Mouse (Mus musculus) lung, embryonic 15.5 days (tissue): Measurements from ENCODE around the gene 2510009E07Rik. TPM values are rescaled to one million over a fixed set of nuclear protein-coding genes. Genes with fewer than 3 reads are reported as not detected.
"Not testable (repeated sequence)": the region's sequence is repeated elsewhere in the genome, so short reads cannot be mapped to it uniquely, and the experiment has no call there.

Experiments used
- ATAC-seq: fragments of 200-750 bp; cut with Nextera tagmentation; 2 replicates; pipeline ENCODE4 v1.8.0; 2017; ENCODE audit warnings: moderate number of reproducible peaks, borderline replicate concordance; ENCODE audit not compliant: low FRiP score, low TSS enrichment; ENCODE audit errors: extremely low read depth
- H3K27ac ChIP-seq: fragments of 300-500 bp; sonication (generic); 2 replicates; pipeline ENCODE4 v1.5.1; 2015; ENCODE audit warnings: moderate library complexity, mild to moderate bottlenecking, inconsistent platforms
- H3K27me3 ChIP-seq: fragments of 300-500 bp; sonication (generic); 2 replicates; pipeline ENCODE4 v1.6.1; 2015; ENCODE audit warnings: inconsistent platforms
- H3K36me3 ChIP-seq: fragments of 300-500 bp; sonication (generic); 2 replicates; pipeline ENCODE4 v1.6.1; 2015; ENCODE audit warnings: inconsistent platforms
- H3K4me1 ChIP-seq: fragments of 300-500 bp; sonication (generic); 2 replicates; pipeline ENCODE4 v1.6.1; 2015; ENCODE audit warnings: inconsistent platforms
- H3K4me2 ChIP-seq: fragments of 300-500 bp; sonication (generic); 2 replicates; pipeline ENCODE4 v1.6.1; 2015; ENCODE audit warnings: inconsistent platforms, mild to moderate bottlenecking, moderate library complexity
- H3K4me3 ChIP-seq: fragments of 300-500 bp; sonication (generic); 2 replicates; pipeline ENCODE4 v1.5.1; 2015; ENCODE audit warnings: mild to moderate bottlenecking, inconsistent platforms
- H3K9ac ChIP-seq: fragments of 300-500 bp; sonication (generic); 2 replicates; pipeline ENCODE4 v1.6.1; 2015; ENCODE audit warnings: inconsistent platforms
- H3K9me3 ChIP-seq: fragments of 300-500 bp; sonication (generic); 2 replicates; pipeline ENCODE4 v1.6.1; 2016; ENCODE audit warnings: inconsistent platforms
- WGBS: fragments of 180-500 bp; shearing (Covaris S2); methylation state at CpG from one replicate; pipeline ENCODE4 v1.1.7; 2015; 5-methylcytosine and 5-hydroxymethylcytosine counted together
- polyA plus RNA-seq: library from polyadenylated mRNA; unstranded; fragments of >200 nt; fragmentation: Nextera tagmentation; extraction: Ambion mirVana; gene quantifications from 2 replicates; pipeline ENCODE4 v1.2.1, GENCODE M21; 2015

Gene 2510009E07Rik
- polyA plus RNA-seq, 1 experiment from 2014 or later, result 23.6 TPM

- not testable (repeated sequence) for H3K9ac ChIP-seq, H3K9me3 ChIP-seq, H3K36me3 ChIP-seq, H3K27ac ChIP-seq, ATAC-seq, H3K4me3 ChIP-seq, H3K4me1 ChIP-seq, H3K4me2 ChIP-seq, H3K27me3 ChIP-seq
These were observed 21.4 kb downstream of the 2510009E07Rik start for GRCm38 (mm10) chr16:21673046-21673445.

- Histone ChIP-seq H3K27me3 (no peaks in the 10 kb centered on the region), H3K9me3 (no peaks in the 10 kb centered on the region), H3K4me1 (no peaks in the 10 kb centered on the region), H3K36me3 (0 out of 2 replicates have a peak, but pooled peaks cover under 1% of the 10 kb centered on the region), H3K9ac (no peak overlapping the region), H3K4me3 (no peak overlapping the region), H3K4me2 (no peak overlapping the region), H3K27ac (no peak overlapping the region)
- 66% methylated on average over 4 of the region's 4 CpGs for WGBS
- ATAC-seq, result no peak
These were observed 22.6 kb downstream of the 2510009E07Rik start for GRCm38 (mm10) chr16:21671878-21672277.

GRCm38 (mm10) chr16:21665423-21665986, 29.0 kb downstream of the 2510009E07Rik start:
- H3K9ac ChIP-seq, result no peak overlapping the region
- 31% methylated on average over 4 of the region's 4 CpGs for WGBS
- H3K27me3 ChIP-seq, result peaks cover 3% of the 10 kb centered on the region; the same call in 1 of the 2 replicates

GRCm38 (mm10) chr16:21664633-21665363, 29.7 kb downstream of the 2510009E07Rik start:
- Histone ChIP-seq H3K4me2 (no peak overlapping the region), H3K36me3 (no peaks in the 10 kb centered on the region), H3K27me3 (peaks cover 3% of the 10 kb centered on the region; the same call in 1 of the 2 replicates), H3K4me1 (no peaks in the 10 kb centered on the region), H3K9me3 (no peaks in the 10 kb centered on the region), H3K27ac (no peak overlapping the region), H3K9ac (no peak overlapping the region), H3K4me3 (no peak overlapping the region)
- no peak for ATAC-seq
- 33% methylated on average over 18 of the region's 18 CpGs for WGBS

More at GRCm38 (mm10) chr16:21665423-21665986, 29.0 kb downstream of the 2510009E07Rik start:
- ATAC-seq, result no peak
- Histone ChIP-seq H3K9me3 (no peaks in the 10 kb centered on the region), H3K4me1 (no peaks in the 10 kb centered on the region), H3K4me2 (no peak overlapping the region), H3K36me3 (no peaks in the 10 kb centered on the region), H3K4me3 (no peak overlapping the region), H3K27ac (no peak overlapping the region)

- Histone ChIP-seq H3K9ac (no peak overlapping the region), H3K4me2 (no peak overlapping the region), H3K9me3 (no peaks in the 10 kb centered on the region), H3K27me3 (no peaks in the 10 kb centered on the region), H3K4me3 (no peak overlapping the region), H3K27ac (0 out of 2 replicates have a peak overlapping the region, but pooled peaks have one; percentile 38), H3K36me3 (no peaks in the 10 kb centered on the region), H3K4me1 (peaks cover 15% of the 10 kb centered on the region; the same call in 1 of the 2 replicates)
- whole genome bisulfite sequencing, result 80% methylated on average over 9 of the region's 9 CpGs
- no peak for ATAC-seq
These were observed 38.5 kb downstream of the 2510009E07Rik start for GRCm38 (mm10) chr16:21655961-21656360.

- ATAC-seq, result no peak
- 23% methylated on average over 6 of the region's 6 CpGs for WGBS
- Histone ChIP-seq H3K27ac (peak overlapping the region; percentile 38), H3K9me3 (no peaks in the 10 kb centered on the region), H3K9ac (no peak overlapping the region), H3K4me1 (peaks cover 15% of the 10 kb centered on the region; the same call in 1 of the 2 replicates), H3K27me3 (no peaks in the 10 kb centered on the region), H3K36me3 (no peaks in the 10 kb centered on the region), H3K4me2 (no peak overlapping the region), H3K4me3 (no peak overlapping the region)
These were observed 39.2 kb downstream of the 2510009E07Rik start for GRCm38 (mm10) chr16:21655291-21655690.

GRCm38 (mm10) chr16:21654384-21654783, 40.1 kb downstream of the 2510009E07Rik start:
- Histone ChIP-seq H3K36me3 (no peaks in the 10 kb centered on the region), H3K4me3 (no peak overlapping the region), H3K4me1 (peaks cover 15% of the 10 kb centered on the region; the same call in 1 of the 2 replicates), H3K9ac (no peak overlapping the region), H3K9me3 (no peaks in the 10 kb centered on the region), H3K27ac (no peak overlapping the region), H3K4me2 (no peak overlapping the region), H3K27me3 (no peaks in the 10 kb centered on the region)
- ATAC-seq, result no peak
- WGBS, result 72% methylated on average over 5 of the region's 5 CpGs

- H3K36me3 ChIP-seq, result no peaks in the 10 kb centered on the region
- no peak overlapping the region for H3K9ac ChIP-seq
- H3K27me3 ChIP-seq, result no peaks in the 10 kb centered on the region
- H3K4me2 ChIP-seq, result no peak overlapping the region
- no peaks in the 10 kb centered on the region for H3K9me3 ChIP-seq
- WGBS, result 80% methylated on average over 15 of the region's 15 CpGs
- H3K4me1 ChIP-seq, result peaks cover 15% of the 10 kb centered on the region; the same call in 1 of the 2 replicates
- ATAC-seq, result no peak
- H3K4me3 ChIP-seq, result no peak overlapping the region
- no peak overlapping the region for H3K27ac ChIP-seq
These were observed 41.3 kb downstream of the 2510009E07Rik start for GRCm38 (mm10) chr16:21653151-21653550.

- Histone ChIP-seq H3K9ac (no peak overlapping the region), H3K9me3 (no peaks in the 10 kb centered on the region), H3K36me3 (0 out of 2 replicates have a peak, but pooled peaks cover 2% of the 10 kb centered on the region), H3K4me1 (peaks cover 15% of the 10 kb centered on the region; the same call in 1 of the 2 replicates), H3K4me3 (no peak overlapping the region), H3K27ac (no peak overlapping the region), H3K4me2 (no peak overlapping the region), H3K27me3 (no peaks in the 10 kb centered on the region)
- WGBS, result 75% methylated on average over 4 of the region's 4 CpGs
- ATAC-seq, result no peak
These were observed 43.3 kb downstream of the 2510009E07Rik start for GRCm38 (mm10) chr16:21651161-21651560.

GRCm38 (mm10) chr16:21650289-21650688, 44.2 kb downstream of the 2510009E07Rik start:
- Histone ChIP-seq H3K27ac (no peak overlapping the region), H3K9ac (no peak overlapping the region), H3K4me2 (no peak overlapping the region), H3K4me3 (no peak overlapping the region), H3K4me1 (peaks cover 13% of the 10 kb centered on the region), H3K36me3 (0 out of 2 replicates have a peak, but pooled peaks cover 2% of the 10 kb centered on the region), H3K9me3 (no peaks in the 10 kb centered on the region), H3K27me3 (no peaks in the 10 kb centered on the region)
- WGBS, result 88% methylated on average over 3 of the region's 3 CpGs
- no peak for ATAC-seq

- no peak for ATAC-seq
- Histone ChIP-seq H3K9me3 (no peaks in the 10 kb centered on the region), H3K36me3 (0 out of 2 replicates have a peak, but pooled peaks cover 2% of the 10 kb centered on the region), H3K4me1 (peaks cover 15% of the 10 kb centered on the region), H3K27ac (no peak overlapping the region), H3K4me2 (no peak overlapping the region), H3K27me3 (no peaks in the 10 kb centered on the region), H3K9ac (no peak overlapping the region), H3K4me3 (no peak overlapping the region)
- WGBS, result 61% methylated on average over 4 of the region's 4 CpGs
These were observed 45.7 kb downstream of the 2510009E07Rik start for GRCm38 (mm10) chr16:21648800-21649199.

- Histone ChIP-seq H3K36me3 (0 out of 2 replicates have a peak, but pooled peaks cover 2% of the 10 kb centered on the region), H3K4me2 (no peak overlapping the region), H3K4me1 (peaks cover 31% of the 10 kb centered on the region), H3K4me3 (no peak overlapping the region), H3K9me3 (no peaks in the 10 kb centered on the region), H3K27ac (no peak overlapping the region), H3K27me3 (no peaks in the 10 kb centered on the region), H3K9ac (no peak overlapping the region)
- no peak for ATAC-seq
- 74% methylated on average over 3 of the region's 3 CpGs for WGBS
These were observed 48.0 kb downstream of the 2510009E07Rik start for GRCm38 (mm10) chr16:21646496-21646895.
